Mouse (Mus musculus): ENCODE data around the gene Abhd17c.

DNA sequence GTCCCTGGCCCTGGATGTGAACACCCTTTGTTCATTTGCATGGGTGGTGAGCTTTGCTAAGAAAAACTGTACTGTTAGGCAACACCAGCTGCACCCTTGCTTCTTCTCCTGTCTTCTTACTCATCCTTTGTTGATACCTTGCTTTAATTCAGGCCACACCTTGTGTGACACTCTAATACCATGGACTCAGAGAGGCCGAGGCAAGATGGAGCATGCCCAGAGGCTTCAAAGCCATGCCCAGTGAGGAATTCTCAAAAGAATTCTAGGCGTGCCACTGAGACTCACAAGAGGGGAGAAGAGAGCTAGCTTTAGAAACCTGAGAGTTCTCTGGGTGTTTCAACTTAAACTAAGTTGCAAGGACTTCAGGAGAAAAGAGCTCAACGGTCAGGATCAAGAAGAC lies 33.0 kb upstream of the Abhd17c start:
- TF ChIP-seq CTCF (IDR thresholded peaks at IDR 0.05; ENCODE audit: extremely low read depth, insufficient read depth, insufficient read length, insufficient replicate concordance), result no peak
- no peak for TF ChIP-seq POLR2A (IDR thresholded peaks at IDR 0.05; ENCODE audit: low read depth, low read length)

Data from spleen, adult 2 months (tissue).